Mouse (Mus musculus) heart, embryonic 13.5 days (tissue): ENCODE measurements around the gene Tspan4. TPM values are rescaled to one million over a fixed set of nuclear protein-coding genes. Genes with fewer than 3 reads are reported as not detected.

Experiments used
- ATAC-seq: fragments of 200-750 bp; cut with Nextera tagmentation; 2 replicates; pipeline ENCODE4 v1.8.0; 2017; ENCODE audit warnings: moderate TSS enrichment; ENCODE audit not compliant: insufficient number of reproducible peaks, low FRiP score, low TSS enrichment; ENCODE audit errors: extremely low read depth
- H3K27ac ChIP-seq: fragments of 300-500 bp; sonication (generic); replicated peaks from 2 replicates; pipeline ENCODE4 v1.5.1; 2015; ENCODE audit warnings: moderate library complexity, mild to moderate bottlenecking, inconsistent platforms
- H3K27me3 ChIP-seq: fragments of 300-500 bp; sonication (generic); replicated peaks from 2 replicates; pipeline ENCODE4 v1.6.1; 2015; ENCODE audit warnings: mild to moderate bottlenecking, inconsistent platforms
- H3K36me3 ChIP-seq: fragments of 300-500 bp; sonication (generic); 2 replicates; pipeline ENCODE4 v1.6.1; 2015; ENCODE audit warnings: mild to moderate bottlenecking, inconsistent platforms
- H3K4me1 ChIP-seq: fragments of 300-500 bp; sonication (generic); 2 replicates; pipeline ENCODE4 v1.6.1; 2015; ENCODE audit warnings: inconsistent platforms
- H3K4me2 ChIP-seq: fragments of 300-500 bp; sonication (generic); 2 replicates; pipeline ENCODE4 v1.6.1; 2015; ENCODE audit warnings: inconsistent platforms, mild to moderate bottlenecking, moderate library complexity
- H3K4me3 ChIP-seq: fragments of 300-500 bp; sonication (generic); 2 replicates; pipeline ENCODE4 v1.5.1; 2015; ENCODE audit warnings: moderate library complexity, mild to moderate bottlenecking, inconsistent platforms
- H3K9ac ChIP-seq: fragments of 300-500 bp; sonication (generic); 2 replicates; pipeline ENCODE4 v1.6.1; 2015; ENCODE audit warnings: inconsistent platforms, mild to moderate bottlenecking, moderate library complexity
- H3K9me3 ChIP-seq: fragments of 300-500 bp; sonication (generic); 2 replicates; pipeline ENCODE4 v1.6.1; 2016; ENCODE audit warnings: inconsistent platforms
- WGBS: fragments of 180-500 bp; shearing (Covaris S2); methylation state at CpG from one replicate; pipeline ENCODE4 v1.1.7; 2015; ENCODE audit warnings: mixed read lengths; 5-methylcytosine and 5-hydroxymethylcytosine counted together
- polyA plus RNA-seq: library from polyadenylated mRNA; unstranded; fragments of >200 nt; fragmentation: Nextera tagmentation; extraction: Ambion mirVana; gene quantifications from 2 replicates; pipeline ENCODE4 v1.2.1, GENCODE M21; 2015

The Tspan4 gene
- polyA plus RNA-seq, 1 experiment from 2014 or later, result 64.5 TPM

DNA sequence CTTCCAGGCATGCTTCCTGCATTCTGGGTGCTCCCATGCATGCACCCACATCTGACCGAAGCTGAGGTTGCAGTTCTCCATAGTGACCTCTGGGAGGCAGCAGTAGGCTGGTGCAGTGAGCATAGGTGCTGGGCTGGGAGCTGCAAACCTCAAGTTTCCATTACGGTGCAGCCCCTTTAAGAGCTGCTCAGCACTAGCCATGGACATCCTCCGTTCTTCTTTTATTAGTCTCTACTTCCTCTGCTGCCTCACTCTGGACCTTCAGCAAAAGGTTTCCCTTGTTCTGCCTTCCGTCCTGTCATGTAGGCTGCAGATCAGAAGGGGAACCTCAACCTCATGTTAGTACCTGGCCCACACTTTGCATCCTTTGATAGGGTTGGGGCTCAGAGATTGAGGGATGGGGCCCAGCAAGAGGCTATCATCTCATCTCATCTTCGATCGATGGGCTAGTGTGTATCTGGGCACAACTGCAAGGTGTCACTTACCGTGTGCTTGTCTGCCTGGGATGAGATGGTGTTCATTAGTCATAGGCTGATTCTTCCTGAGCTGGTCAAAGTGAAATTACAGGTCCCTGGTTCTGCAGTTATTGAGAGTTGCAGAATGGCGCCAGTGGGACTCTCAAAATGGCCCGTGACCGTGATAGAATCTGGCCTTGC, 5.9 kb downstream of the Tspan4 start:
- H3K9me3 ChIP-seq, result no peaks in the 10 kb centered on the region
- peaks cover 59% of the 10 kb centered on the region for H3K4me1 ChIP-seq

DNA sequence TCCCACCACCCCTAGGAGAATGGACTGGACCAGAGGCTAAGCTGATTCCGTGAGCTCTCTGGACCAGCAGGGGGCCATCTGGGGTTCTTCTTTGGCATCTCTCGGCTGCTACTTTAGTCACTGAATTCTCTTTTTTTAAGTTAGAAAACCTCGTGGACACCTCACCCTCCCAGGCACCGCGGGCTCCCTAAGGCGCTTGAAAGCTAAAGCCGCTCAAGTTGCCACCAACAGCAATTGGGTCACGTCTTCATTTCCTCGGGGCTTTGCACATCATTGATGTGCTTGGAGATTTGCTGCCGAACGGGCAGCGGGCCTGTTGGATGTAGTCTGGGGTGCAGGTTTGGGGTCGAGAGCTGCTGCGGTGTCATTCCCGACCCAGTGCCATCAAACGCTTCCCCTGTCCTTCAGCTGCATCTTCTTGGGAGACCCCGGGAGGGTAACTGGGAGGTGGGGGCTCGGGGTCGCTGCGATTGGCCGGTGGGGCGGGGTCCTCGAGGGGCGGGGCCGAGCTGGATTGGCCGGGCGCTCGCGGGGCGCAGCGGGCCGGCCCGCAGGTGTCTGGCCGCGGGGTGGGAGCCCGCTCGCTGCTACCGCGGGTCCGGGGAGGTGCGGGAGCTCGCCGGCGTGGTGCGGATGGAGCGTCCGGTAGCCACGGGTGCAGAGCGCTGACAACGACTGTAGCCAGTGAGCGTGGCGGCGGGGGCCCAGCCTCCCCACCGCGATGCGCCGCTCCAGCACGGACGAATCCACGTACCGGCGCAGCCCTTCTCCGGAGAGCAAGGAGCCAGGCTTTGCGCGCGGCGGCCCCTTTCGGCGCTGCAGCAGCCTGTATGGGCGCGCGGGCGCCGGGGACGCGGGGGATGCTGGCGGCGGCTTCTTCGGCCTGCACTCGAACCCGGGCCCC, 6.7 kb downstream of the Tspan4 start:
- H3K36me3 ChIP-seq, result 0 out of 2 replicates have a peak, but pooled peaks cover 10% of the 10 kb centered on the region
- peak overlapping the region; percentile 95 for H3K4me2 ChIP-seq
- peak overlapping the region; percentile 80 for H3K9ac ChIP-seq
- no peak for ATAC-seq
- H3K27me3 ChIP-seq, result peaks cover 13% of the 10 kb centered on the region
- H3K4me1 ChIP-seq, result peaks cover 52% of the 10 kb centered on the region
- under 1% methylated on average over 81 of the region's 81 CpGs for WGBS
- H3K4me3 ChIP-seq, result peak overlapping the region; percentile 65
- no peaks in the 10 kb centered on the region for H3K9me3 ChIP-seq
- H3K27ac ChIP-seq, result no peak overlapping the region

More for the DNA sequence above, 5.9 kb downstream of the Tspan4 start:
- 0 out of 2 replicates have a peak, but pooled peaks cover 6% of the 10 kb centered on the region for H3K36me3 ChIP-seq
- H3K4me2 ChIP-seq, result peak overlapping the region; percentile 95
- H3K27me3 ChIP-seq, result peaks cover 13% of the 10 kb centered on the region
- H3K4me3 ChIP-seq, result peak overlapping the region; percentile 65
- ATAC-seq, result no peak
- peak overlapping the region; percentile 80; the same call in 1 of the 2 replicates for H3K9ac ChIP-seq
- 10% methylated on average over 10 of the region's 10 CpGs for WGBS
- H3K27ac ChIP-seq, result no peak overlapping the region

DNA sequence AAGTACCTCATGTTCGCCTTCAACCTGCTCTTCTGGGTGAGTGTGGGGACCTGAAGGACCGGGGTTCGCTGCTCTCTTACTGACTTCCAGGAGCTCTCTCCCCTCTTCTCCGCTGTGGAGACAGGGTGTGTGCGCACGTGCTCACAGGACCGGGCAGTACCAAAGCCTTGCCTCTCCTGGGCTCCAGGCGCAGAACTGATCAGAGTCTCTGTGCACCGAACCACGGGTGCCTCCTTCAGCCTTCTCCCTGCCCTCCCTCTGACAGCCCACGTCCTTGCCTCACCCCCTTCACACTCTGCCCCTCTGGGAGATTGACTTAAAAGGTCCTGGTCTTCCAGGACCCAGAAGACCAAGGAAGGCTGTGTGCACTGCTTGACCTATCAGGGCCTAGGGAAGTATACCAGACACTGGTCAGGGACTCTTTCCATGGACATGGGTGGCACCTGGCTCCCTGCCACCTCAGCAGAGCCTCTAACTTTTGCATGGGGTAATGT, 7.5 kb downstream of the Tspan4 start:
- WGBS, result 14% methylated on average over 11 of the region's 11 CpGs

DNA sequence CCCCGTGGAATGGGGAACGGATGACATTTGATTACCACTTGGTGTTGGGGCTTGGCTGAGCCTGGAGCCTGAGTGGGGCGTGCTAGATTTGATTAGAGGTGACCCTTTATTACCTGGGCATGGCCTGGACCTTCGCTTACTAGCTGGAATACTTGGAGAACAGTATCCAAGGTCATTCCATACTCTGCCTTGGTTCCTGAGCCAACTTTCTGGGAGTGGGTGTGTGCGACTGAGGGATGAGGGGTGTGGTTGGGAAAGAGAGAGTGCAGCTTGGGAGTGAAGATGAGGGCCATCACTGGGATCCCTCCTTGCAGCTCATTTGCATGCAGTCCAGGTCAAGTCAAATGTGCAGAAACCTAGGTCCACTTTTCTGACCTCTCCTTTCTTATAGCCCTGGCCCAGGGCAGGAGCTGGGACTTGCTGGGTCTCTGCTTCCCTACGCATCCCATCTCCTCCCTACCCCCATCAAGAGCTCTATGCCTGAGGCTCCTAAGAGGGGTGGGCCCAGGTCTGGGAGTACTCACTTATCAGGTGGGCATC, 8.1 kb downstream of the Tspan4 start:
- Histone ChIP-seq H3K4me1 (peaks cover 41% of the 10 kb centered on the region), H3K4me2 (no peak overlapping the region), H3K9ac (no peak overlapping the region), H3K27ac (no peak overlapping the region), H3K27me3 (peaks cover 13% of the 10 kb centered on the region), H3K9me3 (no peaks in the 10 kb centered on the region), H3K4me3 (no peak overlapping the region), H3K36me3 (0 out of 2 replicates have a peak, but pooled peaks cover 15% of the 10 kb centered on the region)
- ATAC-seq, result no peak
- 80% methylated on average over 6 of the region's 6 CpGs for WGBS

More for the DNA sequence above, 7.5 kb downstream of the Tspan4 start:
- Histone ChIP-seq H3K4me3 (peak overlapping the region; percentile 65), H3K36me3 (0 out of 2 replicates have a peak, but pooled peaks cover 15% of the 10 kb centered on the region), H3K4me2 (peak overlapping the region; percentile 95), H3K9me3 (no peaks in the 10 kb centered on the region), H3K9ac (peak overlapping the region; percentile 80), H3K27ac (no peak overlapping the region), H3K27me3 (peaks cover 13% of the 10 kb centered on the region), H3K4me1 (peaks cover 47% of the 10 kb centered on the region)
- no peak for ATAC-seq

DNA sequence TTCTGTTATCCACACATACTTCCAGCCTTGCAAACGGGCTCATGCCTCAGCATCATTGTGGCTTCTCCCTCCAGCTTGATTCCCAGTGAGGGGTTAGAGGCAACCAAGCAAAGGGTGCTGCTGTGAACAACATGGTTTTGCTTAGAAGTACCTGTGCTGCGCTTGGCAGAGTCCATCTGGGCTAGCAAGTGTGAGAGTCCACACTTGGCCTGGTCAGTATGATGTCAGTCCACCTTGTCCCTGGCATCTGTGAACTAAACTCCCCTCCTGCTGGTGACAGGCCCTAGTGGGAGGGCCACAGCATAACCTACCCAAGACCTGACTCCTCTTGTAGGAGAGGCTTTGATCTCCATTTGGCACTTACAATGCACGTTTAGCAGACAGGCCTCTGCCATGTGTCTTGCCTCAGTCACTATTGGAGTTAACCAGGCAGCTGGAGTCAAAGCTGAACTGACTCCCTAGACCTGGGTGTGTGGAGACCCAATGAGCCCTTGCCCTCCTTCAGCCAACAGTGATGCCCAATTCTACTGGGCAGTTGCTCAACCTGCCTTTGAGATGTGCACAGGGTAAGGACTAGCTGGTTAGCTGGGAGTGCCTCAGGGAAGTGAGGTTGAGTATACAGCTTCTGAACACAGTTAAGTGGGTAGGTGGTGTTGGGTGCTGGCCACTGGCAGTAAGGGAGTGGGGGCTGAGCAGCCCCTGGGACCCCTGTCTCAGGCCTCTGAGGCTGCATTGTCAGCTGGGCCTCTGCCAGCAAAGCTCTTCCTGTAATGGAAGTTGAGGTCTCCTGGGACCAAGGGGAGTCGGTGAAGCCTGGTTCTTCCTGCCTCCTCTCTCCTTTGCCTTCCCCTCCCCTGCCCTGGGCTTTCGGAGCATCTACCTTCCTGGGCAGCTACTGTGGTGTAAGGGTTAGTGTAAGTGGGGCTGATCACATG, 9.4 kb downstream of the Tspan4 start:
- no peak overlapping the region for H3K27ac ChIP-seq
- no peak overlapping the region for H3K9ac ChIP-seq
- peaks cover 36% of the 10 kb centered on the region for H3K4me1 ChIP-seq
- no peak overlapping the region for H3K4me3 ChIP-seq
- H3K4me2 ChIP-seq, result no peak overlapping the region
- peaks cover 13% of the 10 kb centered on the region for H3K27me3 ChIP-seq
- 0 out of 2 replicates have a peak, but pooled peaks cover 18% of the 10 kb centered on the region for H3K36me3 ChIP-seq
- ATAC-seq, result no peak
- WGBS, result 64% methylated on average over 5 of the region's 5 CpGs
- H3K9me3 ChIP-seq, result no peaks in the 10 kb centered on the region

DNA sequence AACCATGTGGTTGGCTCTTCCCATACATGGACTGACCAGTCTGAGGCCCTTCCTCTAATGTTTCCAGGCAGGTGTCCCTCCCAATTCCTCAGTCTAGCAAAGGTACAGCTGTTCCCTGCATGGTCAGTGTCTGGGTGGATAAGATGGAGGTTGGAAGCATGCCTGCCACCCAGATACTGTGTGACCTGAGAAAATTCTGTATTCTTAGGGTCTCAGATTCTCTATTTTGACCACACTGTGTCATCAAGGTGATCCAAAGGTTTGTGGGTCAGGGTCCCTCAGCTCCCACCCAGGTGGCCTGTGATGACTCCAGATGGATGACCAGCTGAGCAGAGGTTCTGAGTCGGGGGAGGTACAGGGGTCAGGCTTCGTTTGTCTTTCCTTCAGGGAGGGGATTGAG, 10.1 kb downstream of the Tspan4 start:
- 79% methylated on average over 2 of the region's 2 CpGs for WGBS
- no peak overlapping the region for H3K4me2 ChIP-seq
- ATAC-seq, result no peak

DNA sequence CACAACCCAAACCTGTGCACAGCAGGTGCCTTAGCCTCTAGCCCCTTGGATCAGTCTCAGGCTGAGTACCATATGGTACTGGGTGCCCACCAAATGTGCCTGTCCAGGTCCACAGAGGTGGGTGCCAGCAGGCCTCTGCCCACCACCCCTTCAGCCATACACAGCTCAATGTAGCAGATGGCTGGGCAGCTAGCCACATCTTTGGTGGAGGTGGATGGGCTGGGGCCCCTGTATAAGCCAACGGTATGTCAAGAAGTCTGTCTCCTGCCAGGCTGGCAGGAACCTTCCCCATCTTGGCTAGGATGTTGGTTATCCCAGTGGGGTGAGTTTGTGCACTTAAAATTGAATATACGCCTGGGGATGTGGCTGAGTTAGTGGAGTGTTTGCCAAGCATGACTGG, 10.6 kb downstream of the Tspan4 start:
- ATAC-seq, result no peak
- no peaks in the 10 kb centered on the region for H3K9me3 ChIP-seq
- H3K27ac ChIP-seq, result no peak overlapping the region
- peaks cover 20% of the 10 kb centered on the region for H3K36me3 ChIP-seq
- H3K4me3 ChIP-seq, result no peak overlapping the region
- no peak overlapping the region for H3K9ac ChIP-seq
- H3K4me2 ChIP-seq, result no peak overlapping the region
- peaks cover 13% of the 10 kb centered on the region for H3K27me3 ChIP-seq
- H3K4me1 ChIP-seq, result peaks cover 33% of the 10 kb centered on the region
- 83% methylated on average over 2 of the region's 2 CpGs for WGBS

More for the DNA sequence above, 10.1 kb downstream of the Tspan4 start:
- H3K9me3 ChIP-seq, result no peaks in the 10 kb centered on the region
- H3K36me3 ChIP-seq, result 0 out of 2 replicates have a peak, but pooled peaks cover 18% of the 10 kb centered on the region
- H3K27me3 ChIP-seq, result peaks cover 13% of the 10 kb centered on the region
- H3K4me1 ChIP-seq, result peaks cover 36% of the 10 kb centered on the region
- H3K27ac ChIP-seq, result no peak overlapping the region
- H3K4me3 ChIP-seq, result no peak overlapping the region
- H3K9ac ChIP-seq, result no peak overlapping the region

DNA sequence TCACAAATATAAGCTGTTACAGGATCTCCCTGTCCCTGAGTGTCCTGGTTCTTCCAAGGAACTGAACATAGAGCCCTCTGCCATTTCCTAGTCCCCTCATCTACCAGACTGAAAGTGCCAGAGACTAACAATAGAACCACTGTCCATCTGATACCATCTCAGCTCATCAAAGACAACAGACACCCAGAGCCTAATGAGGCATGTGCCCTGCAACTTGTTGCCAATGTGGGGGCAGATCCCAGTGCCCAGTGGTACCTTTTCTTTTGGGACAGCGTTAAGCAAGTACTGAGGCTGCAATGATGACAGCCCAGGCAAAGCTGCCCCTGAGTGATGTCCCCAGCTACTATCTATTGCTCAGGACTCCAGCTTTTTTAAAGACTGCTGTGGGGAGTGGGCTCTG, 11.2 kb downstream of the Tspan4 start:
- Histone ChIP-seq H3K4me2 (no peak overlapping the region), H3K27me3 (peaks cover 13% of the 10 kb centered on the region), H3K27ac (no peak overlapping the region), H3K4me1 (peaks cover 27% of the 10 kb centered on the region), H3K36me3 (peaks cover 26% of the 10 kb centered on the region), H3K9me3 (no peaks in the 10 kb centered on the region), H3K9ac (no peak overlapping the region), H3K4me3 (no peak overlapping the region)
- WGBS, result 89% methylated on average over 1 of the region's 1 CpGs
- no peak for ATAC-seq

DNA sequence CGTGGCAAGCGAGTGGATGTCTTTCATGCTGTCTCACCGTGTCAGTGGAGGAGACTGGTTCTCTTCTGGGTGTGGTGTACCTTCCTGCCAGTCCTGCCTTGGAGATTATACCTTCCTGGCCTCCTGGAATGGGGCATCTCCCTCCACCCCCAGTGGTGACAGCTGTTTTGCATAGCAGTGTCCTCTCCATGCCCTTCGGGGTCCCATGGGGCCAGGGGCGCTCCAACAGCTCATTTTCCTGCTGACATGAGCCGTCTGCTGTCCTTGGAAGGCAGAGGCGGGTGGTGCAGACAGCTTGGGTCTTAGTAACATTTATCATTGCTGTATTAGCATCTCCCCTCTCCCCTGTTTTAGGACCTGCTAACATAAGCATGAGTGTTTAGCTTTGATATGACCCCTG, 12.1 kb downstream of the Tspan4 start:
- Histone ChIP-seq H3K36me3 (peaks cover 35% of the 10 kb centered on the region), H3K9me3 (no peaks in the 10 kb centered on the region), H3K27me3 (peaks cover 11% of the 10 kb centered on the region), H3K27ac (no peak overlapping the region), H3K4me1 (peaks cover 20% of the 10 kb centered on the region), H3K9ac (no peak overlapping the region), H3K4me2 (no peak overlapping the region), H3K4me3 (no peak overlapping the region)
- no peak for ATAC-seq
- 62% methylated on average over 7 of the region's 7 CpGs for WGBS

DNA sequence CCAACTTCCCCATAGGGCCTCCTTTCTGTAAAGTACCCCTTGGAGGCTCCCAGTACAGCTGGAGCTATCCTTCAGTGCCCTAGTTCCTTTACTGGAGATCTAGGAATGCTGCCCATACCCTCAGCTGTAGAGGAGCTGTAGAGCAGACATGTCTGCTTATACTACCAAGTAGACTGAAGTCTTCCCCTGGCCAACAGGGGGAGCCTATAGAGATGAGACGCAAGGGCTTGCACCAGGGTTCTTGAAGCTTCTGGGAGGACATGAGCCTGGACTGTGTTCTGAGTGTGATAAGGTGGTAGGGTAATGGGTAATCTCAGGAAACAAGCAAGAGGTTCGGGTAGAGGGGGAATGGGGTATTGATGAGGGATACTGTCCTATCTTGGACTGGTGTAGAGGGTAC, 16.1 kb downstream of the Tspan4 start:
- H3K27me3 ChIP-seq, result no peaks in the 10 kb centered on the region
- ATAC-seq, result no peak
- no peak overlapping the region for H3K4me3 ChIP-seq
- H3K4me1 ChIP-seq, result 0 out of 2 replicates have a peak, but pooled peaks cover 3% of the 10 kb centered on the region
- H3K36me3 ChIP-seq, result peaks cover 64% of the 10 kb centered on the region
- H3K9ac ChIP-seq, result no peak overlapping the region
- no peaks in the 10 kb centered on the region for H3K9me3 ChIP-seq
- H3K27ac ChIP-seq, result no peak overlapping the region
- WGBS, result 64% methylated on average over 2 of the region's 2 CpGs
- no peak overlapping the region for H3K4me2 ChIP-seq
